Mouse (Mus musculus) inflammation-experienced regulatory T-cells, adult 6 months (primary cell): Measurements from ENCODE around the gene Lhfpl2. TPM values are rescaled to one million over a fixed set of nuclear protein-coding genes. Genes with fewer than 3 reads are reported as not detected.

Source experiments
- ATAC-seq: one replicate; pipeline ENCODE4 v1.8.0; 2017
- polyA plus RNA-seq, 3 experiments: library from polyadenylated mRNA; unstranded; fragments of 100-300 nt; shearing (Covaris generic); gene quantifications; one replicate each; pipeline ENCODE4 v1.2.1; 2017

Gene Lhfpl2
- polyA plus RNA-seq, 3 experiments from 2014 or later, result not detected

DNA sequence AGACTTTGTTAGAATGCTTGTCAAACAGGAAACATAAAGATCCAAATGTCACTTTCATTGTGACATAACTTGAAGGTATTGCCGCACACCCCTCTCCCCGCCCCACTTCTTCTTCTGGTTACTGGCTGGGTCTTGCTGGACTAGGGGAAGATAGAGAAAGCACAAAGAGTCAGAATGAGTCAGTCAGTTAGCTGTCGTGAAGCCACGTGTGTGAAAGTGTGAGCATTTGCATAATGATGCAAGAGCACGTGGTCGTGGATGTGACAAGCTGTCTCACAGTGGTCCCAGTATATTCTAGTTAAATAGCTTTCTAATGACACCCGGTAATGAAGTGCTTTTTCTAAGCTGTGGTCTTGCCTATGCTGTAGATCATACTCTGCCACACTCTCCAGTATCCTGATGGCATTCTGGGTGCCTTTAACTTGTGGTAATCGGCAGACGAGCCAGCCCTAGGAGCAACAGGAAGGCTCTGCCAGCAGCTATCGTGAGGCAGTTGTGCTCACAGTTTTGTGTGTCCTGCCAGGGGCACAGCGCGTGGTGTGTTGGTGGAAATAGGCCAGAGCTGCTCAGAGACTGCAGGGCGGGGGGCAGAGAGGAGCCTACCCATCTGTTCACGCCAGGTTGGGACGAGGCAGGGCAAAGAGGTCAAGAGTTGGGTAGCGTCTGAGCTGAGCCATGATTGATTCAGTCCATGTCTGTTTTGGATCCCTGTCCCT, 40.9 kb downstream of the Lhfpl2 start:
- no peak for ATAC-seq

DNA sequence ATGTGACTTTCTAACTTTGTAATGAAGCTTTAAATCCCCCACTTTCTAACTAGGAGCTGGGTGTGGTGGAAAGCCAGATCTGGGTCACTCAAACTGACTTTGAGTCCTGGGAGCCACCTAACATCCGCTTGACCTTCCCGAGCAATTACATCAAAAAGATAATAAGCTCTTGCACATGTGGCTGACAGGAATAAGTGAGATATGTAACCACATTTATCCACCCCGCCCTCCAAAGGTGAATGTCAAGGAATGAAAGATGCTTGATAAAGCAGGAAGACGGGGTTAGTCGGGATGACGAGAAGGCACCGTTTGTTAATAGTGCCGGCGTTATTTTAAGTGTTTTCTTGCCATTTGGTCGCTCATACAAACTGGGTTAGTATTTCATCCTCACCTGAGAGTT, 41.5 kb downstream of the Lhfpl2 start:
- ATAC-seq, result no peak

DNA sequence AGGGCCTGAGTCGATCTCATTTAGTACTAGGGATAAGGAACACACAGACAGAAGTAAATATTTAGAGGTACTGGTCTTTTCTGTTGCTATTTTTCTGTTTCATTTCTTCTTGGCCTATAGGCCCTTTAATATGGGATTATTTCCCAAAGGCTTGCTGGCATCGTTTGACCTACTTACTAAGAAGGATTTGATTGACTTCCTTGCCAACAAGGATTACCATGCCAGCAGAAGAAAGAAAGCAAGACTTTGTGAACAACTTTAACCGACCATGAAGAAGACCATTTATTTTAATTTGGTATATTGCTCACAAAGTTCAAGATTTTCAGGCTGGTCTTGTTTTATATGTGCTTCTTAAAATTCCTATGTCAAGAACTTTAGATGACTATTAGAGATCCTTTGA, 42.8 kb downstream of the Lhfpl2 start:
- ATAC-seq, result no peak

DNA sequence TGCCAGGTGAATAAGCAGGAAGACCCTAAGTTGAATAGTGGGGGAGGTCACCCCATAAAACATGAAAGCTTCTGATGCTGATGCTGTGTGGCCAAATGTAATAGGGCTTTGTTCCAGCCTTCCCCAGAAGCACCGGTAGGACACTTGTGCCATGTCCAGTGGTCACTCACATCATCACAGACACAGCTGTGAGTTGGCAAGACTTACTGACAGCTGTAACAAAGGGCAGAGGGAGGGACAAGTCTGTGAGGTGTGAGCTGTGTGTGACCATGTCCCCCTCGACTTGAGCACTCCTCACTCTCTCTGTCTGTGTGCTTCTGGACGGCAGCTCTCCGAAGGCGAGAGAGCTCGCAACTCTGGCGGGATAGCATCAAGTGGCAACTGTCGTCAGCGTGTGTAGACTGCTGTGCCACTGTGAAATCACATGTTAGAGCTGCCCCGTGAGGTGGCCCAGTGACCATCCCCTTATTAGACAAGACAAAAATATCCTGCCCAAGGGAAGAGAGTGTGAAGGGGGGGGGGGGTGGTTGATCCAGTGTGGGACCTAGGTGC, 43.5 kb downstream of the Lhfpl2 start:
- ATAC-seq, result no peak

DNA sequence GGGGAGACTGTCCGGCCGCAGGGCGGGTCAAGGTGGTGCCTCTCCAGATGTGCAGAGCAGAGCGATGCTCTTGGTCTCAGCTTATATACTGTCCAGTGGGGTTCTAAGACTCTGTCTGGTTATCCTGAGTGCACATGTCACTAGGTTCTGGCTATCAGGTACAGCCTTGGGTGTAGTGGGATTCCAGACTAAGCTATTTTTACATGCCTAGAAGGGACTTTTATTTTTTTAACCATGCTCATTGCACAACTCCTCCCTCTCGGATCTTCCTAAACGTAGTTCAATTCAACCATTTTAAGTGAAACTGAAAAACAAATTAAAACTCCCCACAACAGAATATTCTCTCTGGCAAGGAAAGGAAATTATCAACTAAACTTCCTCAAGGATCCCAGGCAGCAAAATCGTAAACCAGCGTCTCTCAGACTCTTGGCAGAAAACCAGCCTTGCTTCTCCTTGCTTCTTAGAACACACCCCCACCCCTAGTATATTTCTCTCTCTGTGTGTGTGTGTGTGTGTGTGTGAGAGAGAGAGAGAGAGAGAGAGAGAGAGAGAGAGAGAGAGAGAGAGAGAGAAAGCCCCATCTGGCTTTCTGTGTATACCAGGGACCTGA, 47.4 kb downstream of the Lhfpl2 start:
- ATAC-seq, result no peak

DNA sequence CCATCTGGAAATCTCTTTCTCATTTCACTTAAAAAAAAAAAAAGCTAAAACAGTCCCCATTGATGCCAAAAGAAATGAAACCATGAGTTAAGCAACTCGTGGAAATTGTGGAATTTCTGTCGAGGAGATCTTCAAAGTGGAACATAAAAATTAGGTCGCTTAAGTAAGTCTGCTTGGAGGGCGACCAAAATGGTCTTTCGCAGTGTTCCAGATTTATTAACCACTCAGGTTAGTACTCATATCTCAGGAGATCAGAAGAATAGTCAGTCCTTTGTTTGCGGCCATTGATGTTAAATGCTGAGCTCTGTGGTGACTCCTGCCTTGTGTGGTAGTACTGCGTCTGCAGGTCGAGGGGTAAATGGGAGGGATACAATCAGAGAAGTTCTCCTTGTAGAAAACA, 48.8 kb downstream of the Lhfpl2 start:
- ATAC-seq, result no peak

DNA sequence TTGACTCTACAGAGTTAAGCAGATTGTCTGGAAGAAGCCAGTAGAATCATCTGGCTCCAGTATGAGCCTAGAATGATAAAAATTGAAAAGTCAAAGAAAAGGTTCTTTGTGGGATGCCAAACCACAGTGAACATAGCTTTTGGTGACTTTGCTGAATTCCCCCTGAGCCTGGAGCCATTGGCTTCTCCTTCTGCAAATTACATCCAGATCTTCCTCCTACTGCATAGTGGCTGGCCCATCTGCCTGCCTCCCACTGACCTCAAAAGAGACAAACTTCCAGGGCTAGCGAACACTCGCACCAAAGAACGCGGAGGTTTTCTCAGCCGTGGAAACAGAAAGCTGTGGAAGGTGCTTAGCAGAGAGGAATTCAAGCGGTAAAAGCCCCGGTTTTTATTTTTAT, 49.4 kb downstream of the Lhfpl2 start:
- ATAC-seq, result no peak

DNA sequence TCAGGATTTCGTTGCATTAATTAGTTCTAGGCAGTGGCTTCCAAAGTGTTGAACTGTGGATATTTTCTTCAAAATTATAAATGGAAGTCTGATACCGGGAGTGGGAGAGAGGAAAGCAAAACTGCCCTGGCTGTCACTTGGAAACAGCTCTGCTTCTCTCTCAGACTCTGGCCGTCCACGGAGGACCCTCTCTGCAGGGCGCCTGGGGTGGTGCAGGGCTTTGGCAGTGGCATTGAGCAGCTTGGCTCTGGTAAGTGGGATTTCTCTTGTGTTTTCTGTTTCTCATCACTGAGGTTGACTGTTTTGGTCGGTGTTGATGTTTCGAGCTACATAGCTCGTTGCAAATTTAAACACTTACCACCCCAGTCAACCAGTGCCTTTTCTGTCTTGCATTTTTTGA, 53.0 kb downstream of the Lhfpl2 start:
- no peak for ATAC-seq

DNA sequence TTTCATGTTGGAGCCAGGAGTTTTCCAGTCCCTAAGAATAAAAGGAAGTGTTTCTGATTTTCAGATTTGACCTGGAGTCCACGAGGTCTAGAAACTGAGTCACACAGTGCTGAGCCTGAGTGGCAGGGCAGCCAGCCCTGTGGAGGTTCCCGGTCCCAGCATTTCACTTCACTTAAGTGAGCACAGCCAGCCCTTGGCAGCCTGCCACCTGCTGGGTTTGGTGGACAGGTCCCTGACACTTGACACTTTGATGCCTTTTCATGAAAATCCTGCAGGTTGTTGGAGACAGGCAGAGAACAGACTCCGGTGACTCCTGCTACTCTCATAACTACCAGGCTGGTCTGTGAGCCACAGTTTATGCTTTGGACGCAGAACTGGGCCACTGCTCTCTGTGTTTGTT, 57.9 kb downstream of the Lhfpl2 start:
- ATAC-seq, result no peak

DNA sequence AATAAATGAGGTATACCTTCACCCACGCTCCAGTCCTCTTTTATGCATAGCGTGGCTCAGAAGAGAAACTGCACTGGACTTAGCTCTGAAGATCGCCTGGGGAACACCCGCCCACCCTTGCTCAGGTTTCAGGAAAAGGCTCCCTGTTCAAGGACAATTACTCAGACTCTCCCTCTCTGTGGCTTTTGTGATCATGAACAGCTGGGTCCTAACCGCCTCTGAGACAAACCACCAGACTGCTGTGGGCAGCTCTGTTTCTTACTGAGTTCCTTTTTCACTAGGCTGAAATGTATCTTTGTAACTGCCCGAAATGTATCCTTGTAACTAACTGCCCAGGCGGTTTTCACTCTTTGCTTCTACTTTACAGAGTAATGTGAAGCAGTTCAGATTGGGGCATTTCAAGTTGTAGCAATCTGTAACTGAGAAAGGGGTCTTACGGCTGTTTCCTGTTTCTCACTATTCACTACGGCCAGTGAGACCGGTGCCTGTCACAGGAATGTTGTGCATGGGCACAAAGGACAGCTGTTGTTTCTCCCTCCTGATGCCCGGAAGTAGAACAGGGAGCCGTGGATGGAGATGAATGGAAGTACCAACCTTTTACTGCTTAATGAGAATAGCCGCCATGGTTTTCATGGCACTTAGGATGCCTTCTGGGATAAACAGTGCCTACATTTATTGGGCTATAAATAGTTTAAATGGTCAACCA, 59.3 kb downstream of the Lhfpl2 start:
- no peak for ATAC-seq

DNA sequence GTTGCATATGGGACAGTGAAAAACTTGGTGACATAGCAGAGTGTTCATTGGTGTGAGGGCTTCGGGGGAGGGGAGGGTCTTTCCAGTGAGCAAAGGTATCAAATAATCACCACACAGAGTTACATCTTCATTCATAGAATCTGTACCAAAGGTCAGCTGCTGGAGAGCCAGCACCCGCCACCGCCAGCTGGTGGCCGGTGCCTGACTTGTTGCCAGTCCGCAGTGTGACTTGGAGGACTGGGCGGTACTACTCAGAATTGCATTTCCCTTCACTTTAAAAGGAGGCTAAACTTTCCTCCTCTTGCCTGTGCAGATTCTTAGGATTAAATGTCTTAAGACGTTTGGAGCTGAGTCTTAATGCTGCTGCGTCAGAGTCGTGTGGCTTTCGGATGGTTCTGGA, 59.9 kb downstream of the Lhfpl2 start:
- no peak for ATAC-seq

DNA sequence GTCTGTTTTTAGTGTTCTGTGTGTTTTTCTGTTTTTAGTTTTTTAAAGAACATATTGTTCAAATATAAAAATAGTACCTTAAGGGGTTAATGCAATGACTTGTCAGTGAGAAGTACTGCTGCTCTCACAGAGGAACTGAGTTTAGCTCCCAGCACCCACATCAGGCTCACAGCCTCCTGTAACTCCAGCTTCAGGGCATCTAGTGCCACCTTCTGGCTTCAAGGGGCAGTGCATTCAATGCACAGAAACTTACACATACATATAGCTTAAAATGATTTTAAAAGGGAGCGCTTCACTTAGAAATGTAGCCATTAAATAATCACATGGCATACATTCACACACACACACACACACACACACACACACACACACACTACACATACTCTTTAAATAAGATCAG, 60.5 kb downstream of the Lhfpl2 start:
- ATAC-seq, result no peak

DNA sequence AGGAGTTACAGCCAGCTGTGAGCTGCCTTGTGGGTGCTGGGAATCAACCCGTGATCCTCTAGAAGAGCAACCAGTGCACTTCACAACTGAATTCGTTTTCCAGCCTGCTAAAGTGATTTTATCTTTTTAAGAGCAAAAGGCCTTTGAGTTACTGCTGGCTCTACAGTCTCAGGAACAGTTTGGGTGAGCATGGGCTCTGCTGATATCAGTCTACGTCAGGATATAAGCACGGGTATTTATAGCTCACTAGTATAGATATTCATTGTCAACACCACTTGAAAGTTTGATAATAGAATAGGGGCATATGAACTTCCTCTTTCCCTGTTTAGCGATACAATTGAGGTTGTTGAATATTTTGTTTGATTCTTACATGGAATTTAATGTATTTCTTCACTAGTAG, 61.7 kb downstream of the Lhfpl2 start:
- no peak for ATAC-seq

DNA sequence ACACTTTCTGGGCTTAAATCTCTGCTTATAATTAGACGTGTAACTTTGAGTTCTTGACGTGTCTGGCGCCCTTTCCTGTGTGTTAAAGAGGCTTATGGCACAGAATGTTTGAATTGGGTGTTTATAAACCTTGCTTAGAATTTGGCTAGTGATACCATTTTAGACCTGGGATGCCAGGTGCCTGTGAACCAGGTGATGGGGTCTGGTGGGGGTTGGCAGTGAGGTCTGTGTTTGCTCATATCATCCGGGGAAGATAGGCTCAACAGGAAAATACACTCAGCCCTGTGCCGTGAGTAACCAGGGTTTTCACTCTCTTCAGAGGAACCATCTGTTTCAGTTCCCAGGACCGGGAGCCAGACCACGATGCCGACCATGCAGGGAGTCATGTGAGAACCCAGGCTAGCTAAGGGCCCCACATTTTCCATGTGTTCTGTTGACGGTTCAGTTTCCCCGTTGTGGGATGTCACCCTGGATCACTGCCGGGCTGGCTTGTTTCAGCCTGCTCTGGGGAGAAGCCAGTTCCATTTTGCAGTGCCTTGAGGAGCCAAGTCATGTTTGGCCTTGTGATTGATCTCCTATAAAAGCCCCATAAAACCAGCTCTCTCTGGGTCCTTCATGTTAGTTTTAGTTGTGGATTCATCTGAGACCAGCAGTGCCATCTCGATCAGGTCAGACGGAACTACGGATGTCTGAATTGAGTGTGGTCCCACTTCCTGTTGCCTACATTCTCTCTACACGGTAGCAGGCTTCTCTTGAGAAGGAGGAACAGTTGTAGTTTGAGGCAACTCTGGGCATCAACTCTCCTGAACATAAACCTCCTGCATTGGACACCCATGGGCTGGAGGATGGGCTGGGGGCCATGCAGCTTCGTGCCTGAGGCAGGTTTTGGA, 65.4 kb downstream of the Lhfpl2 start:
- no peak for ATAC-seq

DNA sequence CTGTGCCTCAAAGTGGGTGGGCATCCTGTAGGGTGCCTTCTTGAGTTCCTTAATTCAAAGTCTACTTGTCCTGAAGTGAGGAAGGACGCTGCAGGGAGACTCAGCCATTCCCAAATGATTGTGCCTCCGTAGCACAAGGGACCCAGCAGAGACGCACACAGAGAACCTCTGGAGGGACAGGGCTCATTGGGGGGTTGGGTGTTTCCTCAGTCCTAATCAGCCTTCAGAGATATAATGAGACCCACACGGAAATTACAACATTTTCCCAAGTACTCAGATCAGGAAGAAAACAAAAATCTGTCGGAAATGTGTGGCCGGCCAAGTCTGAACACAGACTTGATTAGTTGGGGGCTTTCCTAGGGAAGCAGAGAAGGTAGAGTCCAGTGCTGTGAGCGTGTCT, 72.8 kb downstream of the Lhfpl2 start:
- ATAC-seq, result no peak

DNA sequence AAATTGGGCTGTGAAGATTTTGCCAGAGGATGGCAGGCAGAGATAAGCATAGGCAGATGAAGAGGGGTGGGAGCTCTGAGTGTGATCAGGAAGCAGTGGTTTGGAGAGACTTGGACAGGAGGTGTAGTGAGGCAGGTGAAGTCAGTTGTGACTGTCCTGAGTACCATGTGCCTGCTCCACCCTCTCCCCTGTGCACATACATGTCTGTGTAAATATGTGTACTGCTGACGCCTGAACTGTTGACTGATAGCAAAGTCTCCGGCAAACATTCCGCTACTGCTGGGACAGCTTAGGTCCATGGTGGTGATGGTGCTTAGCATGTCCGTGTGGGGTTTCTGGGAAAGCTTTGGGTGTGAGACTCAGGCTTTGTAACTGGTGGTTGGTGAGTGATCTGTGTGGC, 73.5 kb downstream of the Lhfpl2 start:
- no peak for ATAC-seq

DNA sequence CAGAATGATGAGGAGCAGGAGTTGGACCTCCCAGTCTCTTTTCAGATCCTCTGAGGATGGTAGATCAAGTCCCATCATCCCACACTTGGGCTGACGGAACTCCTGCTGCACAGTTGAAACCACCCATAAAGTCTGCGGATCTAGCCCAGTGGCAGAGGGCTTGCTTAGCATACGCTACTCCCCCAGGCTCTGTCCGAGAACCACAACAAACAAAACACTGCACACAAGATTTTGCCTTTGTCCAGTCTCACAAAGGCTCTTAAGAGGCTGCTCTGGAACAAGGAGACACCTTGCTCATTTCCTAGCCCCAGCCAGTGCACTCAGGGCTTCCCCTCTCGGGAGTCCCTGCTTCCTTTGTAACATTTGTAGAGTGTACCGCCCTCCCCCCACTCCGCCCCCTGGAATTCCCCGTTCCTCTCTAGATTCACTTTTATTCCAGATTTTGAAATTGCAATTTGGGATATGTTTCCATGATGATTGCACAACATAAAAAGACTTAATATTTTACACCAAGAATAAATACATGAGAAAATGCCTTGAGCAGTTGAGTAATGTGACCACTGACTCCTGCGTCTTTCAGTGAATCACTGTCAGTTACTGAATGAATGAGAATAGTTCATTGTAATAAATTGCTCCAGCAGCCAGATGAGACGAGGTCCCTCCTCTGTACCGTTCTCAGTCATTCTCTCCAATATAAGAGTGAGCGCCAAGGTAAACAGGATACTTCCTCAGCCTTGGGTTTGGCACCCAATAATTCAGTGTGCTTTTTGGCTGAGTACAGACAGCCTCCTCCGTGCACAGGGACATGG, 74.8 kb downstream of the Lhfpl2 start:
- ATAC-seq, result no peak

DNA sequence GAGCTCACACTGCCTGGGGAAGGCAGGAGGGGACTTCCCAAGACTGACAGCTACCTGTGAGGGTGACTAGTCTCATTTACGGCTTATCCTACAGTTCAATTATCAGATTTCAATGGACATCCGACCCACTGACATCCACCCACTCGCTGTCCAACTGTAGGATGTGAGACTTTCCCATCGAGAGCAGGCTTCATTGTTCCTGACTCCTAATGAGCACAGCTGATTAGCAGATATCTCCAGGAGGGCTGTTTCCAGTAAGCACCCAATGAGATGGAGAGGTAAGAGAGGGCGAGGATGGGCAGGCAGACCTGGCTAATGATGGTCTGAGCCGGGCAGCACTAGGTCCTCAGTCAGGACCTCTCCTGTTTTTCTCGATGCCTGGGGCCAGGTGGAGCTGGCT, 77.0 kb downstream of the Lhfpl2 start:
- no peak for ATAC-seq

DNA sequence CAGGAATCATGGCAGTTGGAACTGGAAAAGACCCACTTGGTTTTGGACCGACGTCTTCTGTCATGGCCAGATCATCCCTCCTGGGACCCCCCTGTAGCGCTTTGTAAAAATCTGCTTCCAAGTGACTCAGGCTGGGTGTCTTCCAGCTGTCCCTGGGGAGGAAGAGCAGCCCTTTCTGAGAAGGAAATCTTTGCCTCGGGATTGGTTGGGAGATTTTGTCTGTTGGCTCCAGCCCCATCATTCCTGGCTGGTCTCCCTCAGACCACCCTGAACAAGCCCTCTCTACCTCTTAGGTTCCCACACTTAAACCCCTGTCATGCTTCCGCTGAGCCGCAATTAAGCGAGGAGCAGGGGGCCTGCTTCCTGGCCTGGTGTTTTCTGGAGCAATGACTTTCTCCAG, 77.6 kb downstream of the Lhfpl2 start:
- no peak for ATAC-seq

DNA sequence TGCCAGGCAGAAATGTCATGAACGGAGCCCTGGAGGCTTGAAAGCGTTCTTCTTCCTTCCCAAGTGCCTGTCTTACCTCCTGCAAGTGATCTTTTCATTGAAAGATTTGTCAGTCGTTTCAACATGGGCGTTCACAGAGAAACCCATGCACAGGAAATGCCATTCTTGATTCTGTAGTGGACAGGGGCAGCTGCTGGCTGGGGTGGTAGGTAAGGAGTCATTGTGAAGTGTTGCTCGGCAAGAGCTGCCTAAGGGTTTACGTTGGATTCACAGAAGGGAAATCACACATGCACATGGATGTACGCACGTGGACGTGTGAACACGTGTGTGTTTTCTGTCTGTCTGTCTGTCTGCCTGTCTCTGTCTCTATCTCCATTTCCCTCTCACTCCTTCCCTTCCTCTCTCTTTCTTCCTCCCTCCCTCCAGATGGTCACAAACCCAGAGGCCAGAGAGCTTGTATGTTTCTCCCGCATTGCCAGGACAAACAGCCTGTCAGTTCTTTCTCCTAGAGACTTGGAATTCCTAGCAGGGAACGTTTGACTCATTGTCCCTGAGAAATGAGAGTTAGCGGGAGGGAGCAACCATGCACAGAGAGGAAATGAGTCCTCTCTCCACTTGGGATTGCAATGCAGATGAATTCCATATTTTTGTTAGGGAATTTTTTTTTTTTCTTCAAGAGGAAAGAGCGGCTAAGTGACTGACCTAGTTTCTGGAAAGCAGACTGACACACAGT, 82.3 kb downstream of the Lhfpl2 start:
- ATAC-seq, result no peak

DNA sequence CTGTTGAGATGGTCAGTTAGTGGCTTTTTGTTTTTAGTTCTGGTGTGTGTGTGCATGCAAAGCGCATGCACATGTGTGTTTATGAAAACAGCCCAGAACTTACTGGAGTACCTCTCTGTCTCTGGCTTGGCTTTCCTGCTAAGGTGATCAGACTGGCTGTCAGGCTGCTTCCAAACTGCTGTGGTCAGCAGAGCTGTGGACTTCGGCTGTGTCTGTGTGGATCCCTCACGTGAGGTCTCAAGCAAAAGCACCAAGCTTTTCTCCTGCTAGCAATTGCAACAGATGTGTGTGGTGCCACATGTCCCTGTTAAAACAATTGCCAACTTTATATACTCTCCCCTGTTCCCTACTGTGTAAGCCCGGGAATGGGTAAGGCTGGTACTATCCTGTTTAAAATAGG, 82.8 kb downstream of the Lhfpl2 start:
- ATAC-seq, result no peak
